Mouse (Mus musculus) hindbrain, embryonic 11.5 days (tissue): ENCODE results near the gene Sez6l. TPM values are rescaled to one million over a fixed set of nuclear protein-coding genes. Genes with fewer than 3 reads are reported as not detected.

ENCODE experiments used
- ATAC-seq: fragments of 200-750 bp; cut with Nextera tagmentation; 2 replicates; pipeline ENCODE4 v1.8.0; 2017; ENCODE audit warnings: mild to moderate bottlenecking, moderate TSS enrichment, moderate library complexity; ENCODE audit not compliant: low FRiP score
- DNase-seq: peaks from one replicate; pipeline ENCODE4 v3.0.0-alpha.2; 2015; ENCODE audit warnings: low spot score
- H3K27ac ChIP-seq: fragments of 300-500 bp; sonication (generic); 2 replicates; pipeline ENCODE4 v1.5.1; 2014; ENCODE audit warnings: mild to moderate bottlenecking, low read depth, low read length
- H3K27me3 ChIP-seq: fragments of 300-500 bp; sonication (generic); 2 replicates; pipeline ENCODE4 v1.6.1; 2014; ENCODE audit warnings: mild to moderate bottlenecking, low read length, moderate library complexity, mixed read lengths; ENCODE audit not compliant: control insufficient read depth, insufficient read depth
- H3K36me3 ChIP-seq: fragments of 300-500 bp; sonication (generic); 2 replicates; pipeline ENCODE4 v1.6.1; 2014; ENCODE audit warnings: mild to moderate bottlenecking, low read length, moderate library complexity, mixed read lengths; ENCODE audit not compliant: control insufficient read depth, insufficient read depth
- H3K4me1 ChIP-seq: fragments of 300-500 bp; sonication (generic); replicated peaks from 2 replicates; pipeline ENCODE4 v1.6.1; 2014; ENCODE audit warnings: low read length, mixed read lengths; ENCODE audit not compliant: control insufficient read depth, insufficient read depth
- H3K4me2 ChIP-seq: fragments of 300-500 bp; sonication (generic); replicated peaks from 2 replicates; pipeline ENCODE4 v1.6.1; 2014; ENCODE audit warnings: mild to moderate bottlenecking, low read depth, low read length
- H3K4me3 ChIP-seq: fragments of 300-500 bp; sonication (generic); 2 replicates; pipeline ENCODE4 v1.5.1; 2014; ENCODE audit warnings: low read depth, low read length
- H3K9ac ChIP-seq: fragments of 300-500 bp; sonication (generic); 2 replicates; pipeline ENCODE4 v1.6.1; 2014; ENCODE audit warnings: low read depth, low read length
- H3K9me3 ChIP-seq: fragments of 300-500 bp; sonication (generic); 2 replicates; pipeline ENCODE4 v1.6.1; 2016; ENCODE audit warnings: low read length; ENCODE audit not compliant: control insufficient read depth
- WGBS: fragments of 180-500 bp; shearing (Covaris S2); extraction: QIAGEN DNeasy Blood & Tissue Kit; methylation state at CpG from one replicate; pipeline ENCODE4 v1.1.7; 2014; 5-methylcytosine and 5-hydroxymethylcytosine counted together
- polyA plus RNA-seq: library from polyadenylated mRNA; unstranded; fragments of >200 nt; fragmentation: Nextera tagmentation; extraction: Ambion mirVana; gene quantifications from 2 replicates; pipeline ENCODE4 v1.2.1, GENCODE M21; 2014

Gene Sez6l
- polyA plus RNA-seq, 1 experiment from 2014 or later, result 5.1 TPM

DNA sequence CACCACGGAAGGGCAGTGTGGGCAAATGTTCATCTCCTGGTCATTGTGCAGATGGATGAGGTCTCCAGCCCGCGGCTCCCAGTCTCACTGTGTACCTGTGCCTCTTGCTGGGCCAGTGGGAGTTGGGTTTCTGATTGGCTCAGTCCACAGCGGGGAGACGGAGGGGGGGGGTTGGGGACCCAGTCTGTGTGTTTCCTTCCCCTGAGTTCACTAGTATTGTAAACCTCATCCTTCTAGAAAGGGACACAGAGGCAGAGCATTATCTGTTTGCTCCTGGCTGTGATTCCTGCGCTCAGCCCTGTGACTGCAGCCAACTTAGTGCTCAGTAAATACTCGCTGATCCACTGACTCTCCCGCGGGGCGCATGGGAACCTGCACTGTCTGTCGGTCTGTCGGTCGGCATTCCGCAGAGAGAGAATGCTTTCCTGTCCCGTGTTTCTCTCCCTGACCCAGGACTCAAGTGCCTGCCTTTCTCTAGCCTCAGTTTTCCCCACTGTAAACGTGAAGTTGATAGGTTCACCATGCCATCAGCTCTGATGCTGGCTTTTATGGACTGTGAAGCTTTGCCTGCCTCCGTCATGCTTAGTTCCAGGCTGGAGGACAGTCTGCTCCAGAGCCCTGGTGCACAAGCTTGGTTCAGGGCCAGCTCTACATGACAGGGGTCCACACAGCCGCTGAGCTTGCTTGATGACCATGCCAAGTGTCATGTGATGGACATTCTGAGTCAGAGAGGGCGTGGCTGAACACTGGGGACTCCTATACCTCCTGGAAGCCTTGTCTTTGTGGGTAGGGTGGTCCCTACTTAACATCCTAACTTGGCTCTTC is 55.1 kb downstream of the Sez6l start:
- WGBS, result 12% methylated on average over 19 of the region's 19 CpGs
- H3K9ac ChIP-seq, result no peak overlapping the region

DNA sequence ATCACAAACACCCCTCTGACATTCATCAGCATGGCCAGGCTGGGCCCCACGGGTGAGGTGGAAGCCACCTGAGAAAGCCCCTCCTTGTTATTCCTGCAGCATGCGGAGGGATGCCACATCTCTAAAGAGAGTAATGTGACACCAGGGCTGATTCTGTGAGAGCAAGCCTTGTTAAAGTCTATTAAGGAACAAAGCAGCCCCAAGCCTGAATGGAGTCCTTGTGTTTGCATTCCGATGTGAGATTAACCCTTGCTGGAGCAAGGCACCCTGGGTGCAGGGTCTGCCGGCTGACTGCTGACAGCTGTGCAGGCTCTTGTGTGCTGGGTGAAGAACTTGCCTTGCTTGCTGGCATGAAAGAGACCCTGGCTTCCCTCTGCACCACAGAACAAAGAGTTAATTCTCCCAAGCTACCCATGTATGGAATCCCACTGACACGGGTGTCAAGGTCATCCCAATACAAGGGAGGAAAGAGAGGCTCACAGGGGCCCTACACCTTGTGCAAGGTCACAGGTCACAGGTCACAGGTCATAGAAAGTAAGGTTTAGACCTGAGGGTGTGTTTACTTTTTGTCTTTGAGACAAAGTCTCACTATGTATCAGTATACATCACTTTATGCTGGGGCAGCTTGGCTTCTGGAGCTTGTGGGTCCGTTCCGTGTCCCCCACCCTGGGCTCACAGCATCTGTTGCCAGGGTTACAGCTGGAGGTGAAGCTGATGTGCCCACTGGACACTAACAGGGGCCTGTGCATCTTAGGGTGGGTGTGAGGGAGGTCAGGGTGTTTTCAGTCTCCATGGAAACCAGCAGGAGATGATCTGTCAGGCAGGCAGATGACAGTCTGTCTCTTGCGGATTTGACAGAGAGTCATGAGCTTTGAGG is 55.9 kb downstream of the Sez6l start:
- peaks cover 17% of the 10 kb centered on the region for H3K4me1 ChIP-seq
- no peak overlapping the region for H3K9ac ChIP-seq
- H3K4me2 ChIP-seq, result no peak overlapping the region
- H3K4me3 ChIP-seq, result no peak overlapping the region
- H3K9me3 ChIP-seq, result no peaks in the 10 kb centered on the region
- DNase-seq (peak; percentile 74), ATAC-seq (peak; percentile 78)
- H3K27me3 ChIP-seq, result no peaks in the 10 kb centered on the region
- no peak overlapping the region; the same call in 1 of the 2 replicates for H3K27ac ChIP-seq
- WGBS, result 1% methylated on average over 8 of the region's 8 CpGs
- no peaks in the 10 kb centered on the region for H3K36me3 ChIP-seq

More for the DNA sequence above, 55.1 kb downstream of the Sez6l start:
- DNase-seq (peak; percentile 26), ATAC-seq (peak; percentile 47)
- Histone ChIP-seq H3K27ac (no peak overlapping the region; the same call in 1 of the 2 replicates), H3K4me2 (0 out of 2 replicates have a peak overlapping the region, but pooled peaks have one; percentile 4), H3K4me3 (no peak overlapping the region), H3K27me3 (no peaks in the 10 kb centered on the region), H3K4me1 (peaks cover 17% of the 10 kb centered on the region), H3K36me3 (no peaks in the 10 kb centered on the region), H3K9me3 (no peaks in the 10 kb centered on the region)

DNA sequence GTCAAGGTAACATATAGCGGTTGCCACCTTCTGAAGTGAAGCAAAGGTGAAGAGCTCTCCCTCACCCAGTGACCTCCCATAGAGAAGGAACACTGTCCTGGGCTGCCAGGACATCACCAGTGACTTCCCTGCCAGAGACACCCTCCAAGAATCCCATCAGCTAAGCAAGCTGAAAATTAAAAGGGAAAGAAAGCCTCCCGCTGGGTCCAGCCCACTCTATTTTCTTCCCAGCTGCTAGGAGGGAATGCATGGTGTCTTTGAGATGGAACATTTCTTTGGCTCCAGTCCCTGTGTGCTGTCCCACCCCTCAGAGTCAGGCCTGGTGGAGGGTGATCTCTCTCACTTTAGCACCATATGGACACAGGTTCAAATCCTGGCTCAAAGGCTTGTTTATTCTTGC is 58.2 kb downstream of the Sez6l start:
- Histone ChIP-seq H3K4me3 (no peak overlapping the region), H3K9me3 (no peaks in the 10 kb centered on the region), H3K9ac (no peak overlapping the region), H3K36me3 (no peaks in the 10 kb centered on the region), H3K27me3 (no peaks in the 10 kb centered on the region), H3K4me1 (peaks cover 17% of the 10 kb centered on the region), H3K4me2 (no peak overlapping the region), H3K27ac (no peak overlapping the region)
- 66% methylated on average over 2 of the region's 2 CpGs for WGBS
- DNase-seq, result no peak
- ATAC-seq, result no peak

DNA sequence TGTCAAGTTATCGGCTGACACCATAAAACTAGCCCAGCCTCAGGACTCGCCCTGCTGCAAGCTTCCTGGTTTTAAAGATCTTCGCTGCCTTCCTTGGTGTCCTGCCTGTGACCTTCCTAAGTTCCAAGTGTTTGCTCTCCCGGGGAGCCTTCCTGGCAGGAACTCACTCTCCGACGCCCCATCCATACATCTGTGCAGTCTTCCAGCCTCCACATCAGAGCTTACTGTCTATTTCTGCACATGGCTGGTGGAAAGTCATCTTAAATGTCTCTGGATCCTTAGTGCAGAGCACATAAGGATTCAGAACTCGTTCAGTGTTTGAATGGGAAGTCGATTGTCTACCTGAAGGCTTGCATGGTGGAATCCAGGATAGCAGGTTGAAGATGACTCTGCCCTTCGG is 59.5 kb downstream of the Sez6l start:
- no peak overlapping the region for H3K9ac ChIP-seq
- H3K4me1 ChIP-seq, result peaks cover 19% of the 10 kb centered on the region
- H3K27ac ChIP-seq, result no peak overlapping the region
- H3K36me3 ChIP-seq, result no peaks in the 10 kb centered on the region
- 88% methylated on average over 9 of the region's 9 CpGs for WGBS
- DNase-seq, result no peak
- H3K9me3 ChIP-seq, result no peaks in the 10 kb centered on the region
- no peak overlapping the region for H3K4me2 ChIP-seq
- no peak overlapping the region for H3K4me3 ChIP-seq
- no peaks in the 10 kb centered on the region for H3K27me3 ChIP-seq
- no peak for ATAC-seq

DNA sequence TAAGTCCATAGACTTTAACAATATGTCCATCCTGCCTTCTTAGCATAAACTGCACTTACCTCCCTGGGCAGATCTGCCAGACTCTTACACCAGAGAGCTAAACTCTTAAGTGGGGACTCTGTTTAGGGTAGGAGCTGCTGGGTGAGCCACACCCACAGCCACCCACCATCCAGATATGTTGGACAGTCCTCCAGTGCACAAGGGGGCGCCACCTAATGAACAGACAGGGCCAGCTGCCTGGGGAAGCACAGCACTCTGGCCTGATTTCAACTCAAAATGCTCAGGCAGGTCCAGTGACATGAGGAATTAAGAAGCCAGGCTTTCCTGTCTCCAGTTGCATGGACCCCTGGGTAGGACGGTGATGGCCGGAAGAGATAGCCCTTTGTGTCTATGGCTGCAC is 60.5 kb downstream of the Sez6l start:
- Histone ChIP-seq H3K36me3 (no peaks in the 10 kb centered on the region), H3K4me3 (no peak overlapping the region), H3K27ac (no peak overlapping the region), H3K9me3 (no peaks in the 10 kb centered on the region), H3K27me3 (no peaks in the 10 kb centered on the region), H3K9ac (no peak overlapping the region), H3K4me2 (no peak overlapping the region), H3K4me1 (peaks cover 13% of the 10 kb centered on the region)
- 96% methylated on average over 3 of the region's 3 CpGs for WGBS
- ATAC-seq (no peak), DNase-seq (no peak)

DNA sequence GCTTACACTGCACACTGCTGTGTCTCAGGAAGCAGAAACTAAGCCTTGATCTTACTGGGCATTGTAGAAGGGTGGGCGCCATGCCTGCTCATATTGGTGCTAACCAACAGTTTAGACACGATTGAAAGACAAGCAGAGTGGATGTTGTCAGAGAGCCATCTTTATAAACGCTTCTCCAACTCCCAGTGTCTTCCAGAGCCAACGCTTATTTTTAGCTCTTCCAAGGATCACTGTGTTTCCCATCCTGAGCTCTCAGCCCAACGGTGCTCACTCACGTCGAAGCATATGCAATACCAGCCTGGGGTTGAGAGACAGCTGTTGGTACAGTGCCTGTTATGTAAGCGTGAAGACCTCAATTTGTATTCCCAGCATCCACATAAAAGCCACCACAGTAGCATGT is 66.6 kb downstream of the Sez6l start:
- no peaks in the 10 kb centered on the region for H3K27me3 ChIP-seq
- no peak overlapping the region for H3K27ac ChIP-seq
- 86% methylated on average over 8 of the region's 8 CpGs for WGBS
- DNase-seq, result no peak
- H3K36me3 ChIP-seq, result no peaks in the 10 kb centered on the region
- no peak for ATAC-seq
- H3K9me3 ChIP-seq, result no peaks in the 10 kb centered on the region
- H3K4me3 ChIP-seq, result no peak overlapping the region
- no peak overlapping the region for H3K4me2 ChIP-seq
- no peak overlapping the region for H3K9ac ChIP-seq
- H3K4me1 ChIP-seq, result 0 out of 2 replicates have a peak, but pooled peaks cover 2% of the 10 kb centered on the region

DNA sequence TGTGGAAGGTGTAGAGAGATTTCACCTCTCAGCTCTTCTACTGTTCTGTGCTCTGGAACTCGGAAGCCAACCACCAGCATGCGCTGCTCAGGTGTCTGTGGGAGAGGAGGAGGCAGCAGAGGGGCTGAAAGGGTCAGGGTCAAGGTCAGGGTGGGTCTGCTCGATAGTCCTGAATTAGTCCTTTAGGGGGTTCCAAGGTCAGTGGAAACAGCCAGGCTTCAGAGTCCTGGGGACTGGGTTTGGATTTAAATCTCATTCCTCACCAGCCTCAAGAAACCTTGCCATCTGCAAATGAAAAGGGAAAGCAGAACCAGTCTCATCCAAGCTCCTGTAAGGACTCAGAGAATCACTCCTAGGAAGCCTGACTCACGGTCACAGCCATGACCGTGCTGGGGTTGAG is 67.1 kb downstream of the Sez6l start:
- DNase-seq (no peak), ATAC-seq (no peak)
- Histone ChIP-seq H3K4me2 (no peak overlapping the region), H3K9me3 (no peaks in the 10 kb centered on the region), H3K4me1 (0 out of 2 replicates have a peak, but pooled peaks cover 2% of the 10 kb centered on the region), H3K27ac (no peak overlapping the region), H3K27me3 (no peaks in the 10 kb centered on the region), H3K9ac (no peak overlapping the region), H3K36me3 (no peaks in the 10 kb centered on the region), H3K4me3 (no peak overlapping the region)
- WGBS, result 74% methylated on average over 5 of the region's 5 CpGs

DNA sequence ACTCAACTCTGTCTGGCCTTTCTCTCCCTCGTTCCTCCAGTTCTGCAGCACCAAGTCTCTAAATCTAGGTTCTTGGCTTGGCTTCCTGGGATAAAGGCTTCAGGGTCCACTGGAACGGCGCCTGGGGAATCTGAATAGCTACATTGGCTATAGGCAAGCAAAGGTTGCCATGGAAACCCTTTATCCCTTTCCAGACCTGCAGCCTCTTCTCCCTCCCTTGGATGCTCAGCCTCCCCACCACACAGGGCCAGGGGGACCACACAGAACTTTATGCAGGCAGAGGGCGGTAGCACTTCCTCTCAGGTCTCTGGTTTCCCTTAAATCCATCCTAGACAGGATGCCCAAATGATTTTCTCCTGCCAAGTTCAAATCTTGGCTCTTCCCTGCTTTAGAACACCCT is 71.4 kb downstream of the Sez6l start:
- WGBS, result 38% methylated on average over 4 of the region's 4 CpGs
- no peak for ATAC-seq
- DNase-seq, result peak; percentile 37

More for the DNA sequence above, 71.4 kb downstream of the Sez6l start:
- Histone ChIP-seq H3K36me3 (no peaks in the 10 kb centered on the region), H3K4me3 (no peak overlapping the region), H3K4me1 (no peaks in the 10 kb centered on the region; the same call in 1 of the 2 replicates), H3K4me2 (no peak overlapping the region), H3K9me3 (no peaks in the 10 kb centered on the region), H3K9ac (no peak overlapping the region), H3K27me3 (no peaks in the 10 kb centered on the region), H3K27ac (no peak overlapping the region)
